Mouse (Mus musculus) heart, embryonic 14.5 days (tissue): ENCODE measurements around the gene Tbxas1. TPM values are rescaled to one million over a fixed set of nuclear protein-coding genes. Genes with fewer than 3 reads are reported as not detected.
A peak's percentile ranks its signal among the peaks of the same experiment; 100 is the strongest.

Source experiments
- ATAC-seq: fragments of 200-750 bp; cut with Nextera tagmentation; 2 replicates; pipeline ENCODE4 v1.8.0; 2017; ENCODE audit warnings: low read depth, moderate TSS enrichment; ENCODE audit not compliant: insufficient number of reproducible peaks, insufficient read depth, low FRiP score
- H3K27ac ChIP-seq, 2 experiments: fragments of 200-500 bp in 1 of 2; fragments of 300-500 bp in 1 of 2; sonication (generic) in 1 of 2; replicated peaks in 1 of 2; 2 replicates each; pipeline ENCODE4 v1.5.1; 2012 to 2014; ENCODE audit warnings: low read depth in 2 of 2, low read length in 2 of 2, control low read depth in 1 of 2, mild to moderate bottlenecking in 1 of 2, mixed read lengths in 1 of 2; ENCODE audit not compliant: control insufficient read depth in 1 of 2, insufficient read depth in 1 of 2
- H3K27me3 ChIP-seq: fragments of 300-500 bp; sonication (generic); 2 replicates; pipeline ENCODE4 v1.6.1; 2014; ENCODE audit warnings: mild to moderate bottlenecking, low read length, control low read depth; ENCODE audit not compliant: control insufficient read depth, insufficient read depth
- H3K36me3 ChIP-seq: fragments of 300-500 bp; sonication (generic); 2 replicates; pipeline ENCODE4 v1.6.1; 2014; ENCODE audit warnings: mild to moderate bottlenecking, control low read depth, low read length, mixed read lengths; ENCODE audit not compliant: control insufficient read depth, insufficient read depth
- H3K4me1 ChIP-seq, 2 experiments: fragments of 200-500 bp in 1 of 2; fragments of 300-500 bp in 1 of 2; sonication (generic) in 1 of 2; 2 replicates each; pipeline ENCODE4 v1.6.1; 2012 to 2014; ENCODE audit warnings: low read length in 2 of 2, control low read depth in 1 of 2, mixed read lengths in 1 of 2; ENCODE audit not compliant: control insufficient read depth in 2 of 2, insufficient read depth in 2 of 2
- H3K4me2 ChIP-seq: fragments of 300-500 bp; sonication (generic); 2 replicates; pipeline ENCODE4 v1.6.1; 2014; ENCODE audit warnings: mild to moderate bottlenecking, low read length
- H3K4me3 ChIP-seq, 2 experiments: fragments of 200-500 bp in 1 of 2; fragments of 300-500 bp in 1 of 2; sonication (generic) in 1 of 2; 2 replicates each; pipeline ENCODE4 v1.5.1; 2012 to 2014; ENCODE audit warnings: low read length in 2 of 2, mild to moderate bottlenecking in 2 of 2, control low read depth in 1 of 2, low read depth in 1 of 2, moderate library complexity in 1 of 2; ENCODE audit not compliant: control insufficient read depth in 1 of 2, insufficient read depth in 1 of 2
- H3K9ac ChIP-seq: fragments of 300-500 bp; sonication (generic); 2 replicates; pipeline ENCODE4 v1.6.1; 2014; ENCODE audit warnings: mild to moderate bottlenecking, low read length
- H3K9me3 ChIP-seq: fragments of 300-500 bp; sonication (generic); 2 replicates; pipeline ENCODE4 v1.6.1; 2016; ENCODE audit warnings: low read length, control low read depth; ENCODE audit not compliant: control insufficient read depth
- WGBS: fragments of 180-500 bp; shearing (Covaris S2); extraction: QIAGEN DNeasy Blood & Tissue Kit; methylation state at CpG from one replicate; pipeline ENCODE4 v1.1.7; 2014; 5-methylcytosine and 5-hydroxymethylcytosine counted together
- polyA plus RNA-seq: library from polyadenylated mRNA; unstranded; fragments of >200 nt; fragmentation: Nextera tagmentation; extraction: Ambion mirVana; gene quantifications from 2 replicates; pipeline ENCODE4 v1.2.1, GENCODE M21; 2014

Tbxas1 gene
- polyA plus RNA-seq, 1 experiment from 2014 or later = 1.5 TPM

GRCm38 (mm10) chr6:38845876-38846275 is 29.3 kb upstream of the Tbxas1 start:
- Histone ChIP-seq H3K4me1 (peaks cover 21 to 65% of the 10 kb centered on the region in 2 experiments), H3K27me3 (no peaks in the 10 kb centered on the region), H3K4me2 (no peak overlapping the region), H3K36me3 (no peaks in the 10 kb centered on the region), H3K4me3 (no peak overlapping the region), H3K27ac (no peak overlapping the region), H3K9ac (no peak overlapping the region), H3K9me3 (no peaks in the 10 kb centered on the region)
- WGBS = 64% methylated on average over 5 of the region's 5 CpGs
- no peak for ATAC-seq

- Histone ChIP-seq H3K36me3 (no peaks in the 10 kb centered on the region), H3K27ac (peak overlapping the region; percentile 16 to 29; a peak in 2 of 4 replicates), H3K9me3 (no peaks in the 10 kb centered on the region), H3K4me3 (no peak overlapping the region), H3K4me1 (peaks cover 21 to 59% of the 10 kb centered on the region in 2 experiments), H3K27me3 (no peaks in the 10 kb centered on the region), H3K9ac (no peak overlapping the region), H3K4me2 (no peak overlapping the region)
- 35% methylated on average over 6 of the region's 6 CpGs for WGBS
- ATAC-seq = no peak
These were observed 28.6 kb upstream of the Tbxas1 start for GRCm38 (mm10) chr6:38846330-38847195.

- 17% methylated on average over 1 of the region's 1 CpGs for WGBS
- H3K27me3 ChIP-seq = no peaks in the 10 kb centered on the region
- H3K4me1 ChIP-seq = peaks cover 25 to 62% of the 10 kb centered on the region in 2 experiments
- no peak overlapping the region for H3K9ac ChIP-seq
- H3K4me2 ChIP-seq = no peak overlapping the region
- H3K36me3 ChIP-seq = no peaks in the 10 kb centered on the region
- ATAC-seq = no peak
- no peak overlapping the region for H3K4me3 ChIP-seq
- peak overlapping the region in 1 of 2 experiments; percentile 29; a peak in 2 of 4 replicates for H3K27ac ChIP-seq
- no peaks in the 10 kb centered on the region for H3K9me3 ChIP-seq
These were observed 27.8 kb upstream of the Tbxas1 start for GRCm38 (mm10) chr6:38847447-38847846.

- ATAC-seq = no peak
- H3K27ac ChIP-seq = no peak overlapping the region
- 81% methylated on average over 3 of the region's 3 CpGs for WGBS
- no peaks in the 10 kb centered on the region for H3K9me3 ChIP-seq
- H3K4me2 ChIP-seq = no peak overlapping the region
- no peaks in the 10 kb centered on the region for H3K36me3 ChIP-seq
- H3K9ac ChIP-seq = no peak overlapping the region
- no peaks in the 10 kb centered on the region for H3K27me3 ChIP-seq
- H3K4me1 ChIP-seq = peaks cover 24 to 65% of the 10 kb centered on the region in 2 experiments
- no peak overlapping the region for H3K4me3 ChIP-seq
These were observed 27.0 kb upstream of the Tbxas1 start for GRCm38 (mm10) chr6:38847958-38848910.

GRCm38 (mm10) chr6:38850715-38851259 is 24.4 kb upstream of the Tbxas1 start:
- Histone ChIP-seq H3K4me1 (peaks cover 23 to 67% of the 10 kb centered on the region in 2 experiments), H3K27me3 (no peaks in the 10 kb centered on the region), H3K4me2 (no peak overlapping the region), H3K4me3 (no peak overlapping the region), H3K9ac (no peak overlapping the region), H3K27ac (no peak overlapping the region), H3K9me3 (no peaks in the 10 kb centered on the region), H3K36me3 (no peaks in the 10 kb centered on the region)
- 89% methylated on average over 6 of the region's 6 CpGs for WGBS
- ATAC-seq = no peak

GRCm38 (mm10) chr6:38851740-38852139 is 23.5 kb upstream of the Tbxas1 start:
- Histone ChIP-seq H3K27me3 (no peaks in the 10 kb centered on the region), H3K9me3 (no peaks in the 10 kb centered on the region), H3K4me3 (no peak overlapping the region), H3K4me2 (no peak overlapping the region), H3K4me1 (peaks cover 21 to 61% of the 10 kb centered on the region in 2 experiments), H3K27ac (no peak overlapping the region), H3K36me3 (no peaks in the 10 kb centered on the region), H3K9ac (no peak overlapping the region)
- 71% methylated on average over 2 of the region's 2 CpGs for WGBS
- ATAC-seq = no peak

- Histone ChIP-seq H3K4me1 (peaks cover 13 to 43% of the 10 kb centered on the region in 2 experiments), H3K9ac (no peak overlapping the region), H3K9me3 (no peaks in the 10 kb centered on the region), H3K4me2 (no peak overlapping the region), H3K36me3 (no peaks in the 10 kb centered on the region), H3K4me3 (no peak overlapping the region), H3K27ac (0 out of 4 replicates have a peak overlapping the region, but pooled peaks of 1 of the 2 experiments have one; percentile 19), H3K27me3 (no peaks in the 10 kb centered on the region)
- ATAC-seq = no peak
- WGBS = 61% methylated on average over 5 of the region's 5 CpGs
These were observed 21.6 kb upstream of the Tbxas1 start for GRCm38 (mm10) chr6:38853561-38853992.
